Mouse (Mus musculus): ENCODE results near the gene 1700074P13Rik. TPM values are rescaled to one million over a fixed set of nuclear protein-coding genes. Genes with fewer than 3 reads are reported as not detected.
"Not testable (repeated sequence)": the region's sequence is repeated elsewhere in the genome, so short reads cannot be mapped to it uniquely, and the experiment has no call there.

The 1700074P13Rik gene
- polyA plus RNA-seq (2012; rRNA removed), result not detected in 2 replicates

DNA sequence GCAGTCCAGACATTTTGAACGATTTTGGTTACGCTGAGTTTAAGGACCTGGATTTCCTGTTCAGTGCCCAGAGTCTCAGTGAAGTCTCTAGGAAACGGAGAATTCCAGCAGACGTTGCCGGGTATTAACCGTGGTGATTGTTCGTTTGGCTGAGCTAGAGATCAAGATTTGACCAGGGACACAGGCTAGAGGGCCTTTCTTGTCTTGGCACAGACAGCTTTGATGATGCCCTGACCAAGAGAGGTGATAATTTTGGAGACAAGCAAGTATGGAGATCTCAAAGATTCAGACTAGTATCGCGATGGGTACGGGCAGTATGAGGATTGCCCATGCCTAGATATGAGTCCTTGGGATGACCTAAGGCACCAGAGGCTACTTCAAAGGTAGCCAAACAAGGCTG lies at the start of gene 1700074P13Rik:
1700074P13Rik (minus strand) TSS at position 101 of the 400 bp plus-strand sequence.
- Histone ChIP-seq H3K4me3 (replicated peaks; ENCODE audit: extremely low read depth, low read depth, low read length) (no peak within 1 kb of the TSS), H3K4me1 (ENCODE audit: control insufficient read depth, insufficient read depth, low read length) (no peaks in the 10 kb centered on the region)
- DNase-seq, result no peak
- no peak for TF ChIP-seq CTCF (IDR thresholded peaks at IDR 0.05; ENCODE audit: insufficient read depth, low read length)
- no peak for TF ChIP-seq POLR2A (IDR thresholded peaks at IDR 0.05; ENCODE audit: borderline replicate concordance, extremely low read depth, low read depth, low read length)
- 90% methylated on average over 10 of the region's 10 CpGs for WGBS

DNA sequence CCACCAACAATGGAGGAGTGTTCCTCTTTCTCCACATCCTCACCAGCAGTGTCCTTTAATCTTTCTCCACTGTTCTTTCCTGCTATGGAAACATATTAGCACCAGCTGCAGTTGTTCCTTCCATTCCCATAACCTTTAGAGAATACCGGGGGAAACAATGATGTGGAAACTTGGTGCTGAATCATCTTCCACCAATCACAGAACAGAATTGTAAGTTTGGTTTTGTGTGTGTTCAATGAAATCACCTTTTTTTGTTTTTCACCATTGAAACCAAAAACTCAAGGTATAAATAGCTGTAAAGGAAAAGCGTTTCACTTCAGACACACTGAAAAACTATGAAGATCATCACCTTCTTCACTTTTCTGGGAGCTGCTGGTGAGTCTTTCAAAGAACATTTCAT lies 24.1 kb upstream of the 1700074P13Rik start, which contains the start of gene 1810009J06Rik:
1810009J06Rik (plus strand) TSS at position 301 of the 400 bp plus-strand sequence.
- not testable (repeated sequence) for H3K4me1 ChIP-seq (ENCODE audit: control insufficient read depth, insufficient read depth, low read length); H3K4me3 ChIP-seq (replicated peaks; ENCODE audit: extremely low read depth, low read depth, low read length); DNase-seq
- WGBS, result 87% methylated on average over 2 of the region's 2 CpGs

DNA sequence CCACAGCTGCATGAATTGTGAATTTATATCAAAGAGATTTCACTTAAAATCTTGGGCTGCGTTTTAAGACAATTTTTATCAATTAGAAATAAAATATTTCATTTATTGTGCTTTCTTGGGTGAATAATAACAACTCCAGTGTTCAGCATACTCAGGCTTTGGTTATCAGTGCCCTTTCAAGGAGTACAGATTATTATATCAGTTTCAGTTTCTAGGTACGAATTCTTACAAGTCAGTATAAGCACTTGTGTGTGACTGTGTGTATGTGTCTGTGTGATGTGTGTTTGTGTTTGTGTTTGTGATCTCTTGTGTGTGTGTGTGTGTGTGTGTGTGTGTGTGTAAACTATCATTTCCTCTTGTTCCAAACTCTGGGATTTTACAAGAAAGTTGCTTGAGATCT lies 13.4 kb upstream of the 1700074P13Rik start:
- Histone ChIP-seq H3K4me1 (ENCODE audit: control insufficient read depth, insufficient read depth, low read length) (no peaks in the 10 kb centered on the region), H3K4me3 (replicated peaks; ENCODE audit: extremely low read depth, low read depth, low read length) (no peak overlapping the region)
- TF ChIP-seq POLR2A (IDR thresholded peaks at IDR 0.05; ENCODE audit: borderline replicate concordance, extremely low read depth, low read depth, low read length) (no peak), CTCF (IDR thresholded peaks at IDR 0.05; ENCODE audit: insufficient read depth, low read length) (no peak)
- 44% methylated on average over 2 of the region's 2 CpGs for WGBS
- no peak for DNase-seq

DNA sequence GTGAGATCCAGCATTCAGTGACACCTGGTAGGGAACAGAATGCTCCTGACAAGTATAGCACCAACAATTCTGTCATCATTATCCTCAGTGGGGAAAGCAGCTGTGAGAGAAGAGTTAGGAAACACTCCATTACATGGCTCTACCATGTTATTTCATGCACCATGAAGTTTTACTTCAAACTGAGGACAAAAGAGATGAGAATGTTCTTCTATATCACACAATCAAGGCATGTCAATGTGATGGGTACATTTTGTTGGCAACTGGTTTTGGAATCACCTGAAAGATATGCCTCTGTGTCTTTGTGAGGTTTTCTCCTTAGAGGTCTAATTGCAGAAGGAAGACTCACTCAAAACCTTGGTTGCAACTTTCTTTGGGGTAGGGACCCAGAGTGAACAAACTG lies 11.4 kb upstream of the 1700074P13Rik start, which contains the start of gene Gm4744:
Gm4744 (minus strand) TSS at position 101 of the 400 bp plus-strand sequence.
- no peaks in the 10 kb centered on the region for H3K4me1 ChIP-seq (ENCODE audit: control insufficient read depth, insufficient read depth, low read length)
- no peak for TF ChIP-seq POLR2A (IDR thresholded peaks at IDR 0.05; ENCODE audit: borderline replicate concordance, extremely low read depth, low read depth, low read length)
- TF ChIP-seq CTCF (IDR thresholded peaks at IDR 0.05; ENCODE audit: insufficient read depth, low read length), result no peak
- DNase-seq, result no peak
- no peak within 1 kb of the TSS for H3K4me3 ChIP-seq (replicated peaks; ENCODE audit: extremely low read depth, low read depth, low read length)

DNA sequence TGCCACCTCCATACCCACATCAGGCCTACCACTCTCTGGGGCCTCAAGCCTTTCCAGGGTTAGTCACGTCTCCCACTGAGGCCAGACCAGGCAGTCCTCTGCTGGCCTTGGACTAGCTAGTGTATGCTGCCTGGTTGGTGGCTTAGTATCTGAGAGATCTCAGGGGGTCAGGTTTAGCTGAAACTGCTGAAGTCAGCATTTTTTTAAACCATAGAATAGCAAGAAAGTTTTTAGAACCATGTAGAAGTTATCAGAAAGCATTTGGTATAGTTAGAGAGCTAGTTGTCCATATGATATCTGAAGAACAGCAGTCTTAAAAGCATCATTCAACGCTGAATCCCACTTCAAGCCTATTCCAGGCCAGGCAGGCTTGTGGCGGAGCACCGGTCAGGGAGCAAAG lies 20.4 kb downstream of the 1700074P13Rik start:
- TF ChIP-seq POLR2A (IDR thresholded peaks at IDR 0.05; ENCODE audit: borderline replicate concordance, extremely low read depth, low read depth, low read length) (no peak), CTCF (IDR thresholded peaks at IDR 0.05; ENCODE audit: insufficient read depth, low read length) (no peak)
- H3K4me1 ChIP-seq (ENCODE audit: control insufficient read depth, insufficient read depth, low read length), result no peaks in the 10 kb centered on the region
- H3K4me3 ChIP-seq (replicated peaks; ENCODE audit: extremely low read depth, low read depth, low read length), result no peak overlapping the region
- no peak for DNase-seq
- WGBS, result 81% methylated on average over 4 of the region's 4 CpGs

DNA sequence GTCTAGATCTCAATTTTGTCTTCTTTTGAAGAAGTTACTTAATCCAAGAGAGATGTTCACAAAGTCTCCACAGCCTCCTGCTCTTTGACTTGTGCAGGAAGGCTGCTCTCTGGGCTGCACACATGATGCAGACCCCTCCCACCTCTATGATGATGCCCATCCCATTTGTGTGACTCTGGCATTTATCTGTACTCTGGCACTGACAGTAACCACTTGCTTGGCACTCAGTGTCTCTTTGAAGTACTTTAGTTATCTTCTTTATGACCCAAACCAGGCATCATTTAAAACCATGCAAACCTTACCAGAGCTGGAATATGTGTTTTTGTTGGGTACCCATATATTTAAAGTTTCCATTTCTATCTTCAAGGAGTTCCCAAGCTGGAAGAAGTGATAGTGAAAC lies 40.1 kb downstream of the 1700074P13Rik start, which contains the start of gene Prss58:
Prss58 (minus strand) TSS at position 101 of the 400 bp plus-strand sequence.
- DNase-seq, result no peak
- no peak for TF ChIP-seq POLR2A (IDR thresholded peaks at IDR 0.05; ENCODE audit: borderline replicate concordance, extremely low read depth, low read depth, low read length)
- no peak for TF ChIP-seq CTCF (IDR thresholded peaks at IDR 0.05; ENCODE audit: insufficient read depth, low read length)
- Histone ChIP-seq H3K4me1 (ENCODE audit: control insufficient read depth, insufficient read depth, low read length) (no peaks in the 10 kb centered on the region), H3K4me3 (replicated peaks; ENCODE audit: extremely low read depth, low read depth, low read length) (no peak within 1 kb of the TSS)

DNA sequence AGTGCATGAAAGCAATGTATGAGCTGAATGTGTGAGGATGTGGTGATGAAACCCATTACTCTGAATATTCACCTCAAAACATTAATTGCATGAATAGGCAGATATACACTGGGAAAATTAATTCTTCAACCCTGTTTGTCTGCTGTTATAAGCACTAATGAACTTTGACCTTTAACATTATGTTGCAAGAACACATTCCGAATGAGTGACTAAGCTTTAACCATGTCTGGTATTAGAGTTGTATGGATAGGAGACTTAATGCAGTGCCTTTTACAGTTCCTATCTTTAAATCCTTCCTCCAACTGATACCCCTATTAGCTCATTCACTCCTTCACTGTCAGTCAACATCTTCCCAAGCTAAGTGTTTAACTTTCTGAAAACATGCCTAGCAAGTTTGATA lies 45.6 kb downstream of the 1700074P13Rik start:
- Histone ChIP-seq H3K4me3 (replicated peaks; ENCODE audit: extremely low read depth, low read depth, low read length) (no peak overlapping the region), H3K4me1 (ENCODE audit: control insufficient read depth, insufficient read depth, low read length) (no peaks in the 10 kb centered on the region)
- no peak for DNase-seq
- 62% methylated on average over 1 of the region's 1 CpGs for WGBS
- TF ChIP-seq CTCF (IDR thresholded peaks at IDR 0.05; ENCODE audit: insufficient read depth, low read length) (no peak), POLR2A (IDR thresholded peaks at IDR 0.05; ENCODE audit: borderline replicate concordance, extremely low read depth, low read depth, low read length) (no peak)

DNA sequence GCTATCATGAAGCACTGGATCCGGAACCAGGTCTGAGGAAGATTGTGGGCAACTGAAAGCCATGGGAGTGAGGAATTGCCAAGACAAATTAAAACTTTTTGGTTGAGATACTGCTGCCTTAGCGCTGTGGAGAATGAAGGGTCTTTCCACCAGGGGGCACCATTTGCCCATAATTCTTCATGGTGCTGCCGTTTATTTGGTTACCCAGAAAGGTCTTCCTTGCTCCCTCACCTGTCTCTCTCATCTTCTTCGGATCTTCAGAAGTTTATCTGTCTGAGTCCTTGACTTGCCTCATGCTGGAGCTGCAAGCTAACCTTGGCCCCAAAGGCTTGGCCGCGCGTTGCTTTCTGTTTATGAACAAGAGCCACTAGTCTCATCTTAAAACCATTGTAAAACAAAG lies 46.8 kb downstream of the 1700074P13Rik start:
- DNase-seq, result peak; percentile 7
- Histone ChIP-seq H3K4me3 (replicated peaks; ENCODE audit: extremely low read depth, low read depth, low read length) (no peak overlapping the region), H3K4me1 (ENCODE audit: control insufficient read depth, insufficient read depth, low read length) (no peaks in the 10 kb centered on the region)
- WGBS, result 44% methylated on average over 7 of the region's 7 CpGs
- TF ChIP-seq CTCF (IDR thresholded peaks at IDR 0.05; ENCODE audit: insufficient read depth, low read length) (no peak), POLR2A (IDR thresholded peaks at IDR 0.05; ENCODE audit: borderline replicate concordance, extremely low read depth, low read depth, low read length) (no peak)

DNA sequence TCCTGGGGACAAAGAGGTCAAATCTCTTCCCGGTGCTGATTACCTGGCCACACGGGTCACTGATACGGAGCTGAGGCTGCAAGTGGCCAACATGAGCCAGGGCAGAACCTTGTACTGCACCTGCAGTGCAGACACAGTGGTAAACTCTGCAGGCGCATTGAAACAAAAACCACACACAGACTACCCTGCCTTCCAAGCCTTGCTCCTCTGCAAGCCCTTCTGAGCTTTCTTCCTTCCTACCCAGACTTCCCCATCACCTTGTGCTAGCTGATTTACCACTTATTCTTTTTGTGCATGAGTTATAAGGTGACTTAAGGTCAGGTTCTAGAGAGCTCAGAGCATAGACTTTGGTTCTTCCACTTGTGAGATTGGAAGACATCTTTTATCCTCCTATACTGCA lies 48.6 kb downstream of the 1700074P13Rik start:
- H3K4me1 ChIP-seq (ENCODE audit: control insufficient read depth, insufficient read depth, low read length), result no peaks in the 10 kb centered on the region

DNA sequence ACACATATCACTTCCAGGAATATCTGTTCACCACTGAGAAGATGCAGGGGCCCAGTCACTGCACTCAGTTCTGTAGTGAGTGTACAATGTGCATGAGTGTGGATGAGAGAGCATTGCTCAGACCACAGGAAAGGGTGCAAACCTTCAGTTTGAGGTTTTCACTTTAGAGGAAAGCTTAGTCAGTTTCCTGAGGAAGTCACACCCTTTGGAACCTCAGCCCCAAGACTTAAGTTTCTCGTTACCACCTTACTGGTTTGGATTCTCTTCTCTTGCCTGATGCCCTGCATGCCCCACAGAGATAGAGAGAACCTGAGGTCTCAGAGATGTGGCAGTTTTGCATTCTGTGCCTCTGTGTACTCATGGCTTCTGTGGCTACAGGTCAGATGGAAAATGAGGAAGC lies 49.4 kb downstream of the 1700074P13Rik start:
- Histone ChIP-seq H3K4me1 (ENCODE audit: control insufficient read depth, insufficient read depth, low read length) (no peaks in the 10 kb centered on the region), H3K4me3 (replicated peaks; ENCODE audit: extremely low read depth, low read depth, low read length) (no peak overlapping the region)
- 27% methylated on average over 1 of the region's 1 CpGs for WGBS
- no peak for DNase-seq
- TF ChIP-seq POLR2A (IDR thresholded peaks at IDR 0.05; ENCODE audit: borderline replicate concordance, extremely low read depth, low read depth, low read length), result no peak
- TF ChIP-seq CTCF (IDR thresholded peaks at IDR 0.05; ENCODE audit: insufficient read depth, low read length), result no peak

More for the DNA sequence above, 48.6 kb downstream of the 1700074P13Rik start:
- TF ChIP-seq CTCF (IDR thresholded peaks at IDR 0.05; ENCODE audit: insufficient read depth, low read length), result no peak
- no peak for TF ChIP-seq POLR2A (IDR thresholded peaks at IDR 0.05; ENCODE audit: borderline replicate concordance, extremely low read depth, low read depth, low read length)
- no peak for DNase-seq
- WGBS, result 62% methylated on average over 4 of the region's 4 CpGs
- no peak overlapping the region for H3K4me3 ChIP-seq (replicated peaks; ENCODE audit: extremely low read depth, low read depth, low read length)
